Mouse (Mus musculus): Measurements from ENCODE around the gene Oosp2. TPM values are rescaled to one million over a fixed set of nuclear protein-coding genes. Genes with fewer than 3 reads are reported as not detected.

Gene Oosp2
- polyA plus RNA-seq, 1 experiment, result not detected

- Histone ChIP-seq H3K36me3 (ENCODE audit: control insufficient read depth, insufficient read depth, low read length) (no peaks in the 10 kb centered on the region), H3K27ac (ENCODE audit: control insufficient read depth, insufficient read depth, low read length) (no peak overlapping the region), H3K4me3 (ENCODE audit: control insufficient read depth, insufficient read depth, low read length) (no peak overlapping the region), H3K27me3 (ENCODE audit: control insufficient read depth, insufficient read depth, low read length) (no peaks in the 10 kb centered on the region), H3K4me1 (replicated peaks; ENCODE audit: control insufficient read depth, insufficient read depth, low read length) (no peaks in the 10 kb centered on the region)
- 40% methylated on average over 2 of the region's 2 CpGs for WGBS
- no peak for TF ChIP-seq CTCF (IDR thresholded peaks at IDR 0.05; ENCODE audit: borderline replicate concordance, control insufficient read depth, extremely low read depth, insufficient read depth, low read length, poor library complexity)
- no peak for TF ChIP-seq POLR2A (IDR thresholded peaks at IDR 0.05; ENCODE audit: control insufficient read depth, extremely low read depth, insufficient read depth, low read length, poor library complexity)
- DNase-seq, result no peak
These were observed 48.1 kb downstream of the Oosp2 start for GRCm38 (mm10) chr19:11612293-11612692.

GRCm38 (mm10) chr19:11611541-11611945 is 48.8 kb downstream of the Oosp2 start:
- no peak for DNase-seq
- H3K27ac ChIP-seq (ENCODE audit: control insufficient read depth, insufficient read depth, low read length), result no peak overlapping the region
- H3K36me3 ChIP-seq (ENCODE audit: control insufficient read depth, insufficient read depth, low read length), result no peaks in the 10 kb centered on the region
- 6% methylated on average over 6 of the region's 6 CpGs for WGBS
- no peaks in the 10 kb centered on the region for H3K4me1 ChIP-seq (replicated peaks; ENCODE audit: control insufficient read depth, insufficient read depth, low read length)
- no peaks in the 10 kb centered on the region for H3K27me3 ChIP-seq (ENCODE audit: control insufficient read depth, insufficient read depth, low read length)
- no peak overlapping the region for H3K4me3 ChIP-seq (ENCODE audit: control insufficient read depth, insufficient read depth, low read length)
- TF ChIP-seq CTCF (IDR thresholded peaks at IDR 0.05; ENCODE audit: borderline replicate concordance, control insufficient read depth, extremely low read depth, insufficient read depth, low read length, poor library complexity) (no peak), POLR2A (IDR thresholded peaks at IDR 0.05; ENCODE audit: control insufficient read depth, extremely low read depth, insufficient read depth, low read length, poor library complexity) (no peak)

- DNase-seq, result peak; percentile 50
- H3K27ac ChIP-seq (ENCODE audit: control insufficient read depth, insufficient read depth, low read length), result no peak overlapping the region
- no peaks in the 10 kb centered on the region for H3K36me3 ChIP-seq (ENCODE audit: control insufficient read depth, insufficient read depth, low read length)
- H3K4me3 ChIP-seq (ENCODE audit: control insufficient read depth, insufficient read depth, low read length), result no peak overlapping the region
- TF ChIP-seq POLR2A (IDR thresholded peaks at IDR 0.05; ENCODE audit: control insufficient read depth, extremely low read depth, insufficient read depth, low read length, poor library complexity), result no peak
- TF ChIP-seq CTCF (IDR thresholded peaks at IDR 0.05; ENCODE audit: borderline replicate concordance, control insufficient read depth, extremely low read depth, insufficient read depth, low read length, poor library complexity), result no peak
- no peaks in the 10 kb centered on the region for H3K27me3 ChIP-seq (ENCODE audit: control insufficient read depth, insufficient read depth, low read length)
- 0% methylated on average over 1 of the region's 1 CpGs for WGBS
- H3K4me1 ChIP-seq (replicated peaks; ENCODE audit: control insufficient read depth, insufficient read depth, low read length), result no peaks in the 10 kb centered on the region
These were observed 52.2 kb downstream of the Oosp2 start for GRCm38 (mm10) chr19:11608172-11608571.

- Histone ChIP-seq H3K4me1 (replicated peaks; ENCODE audit: control insufficient read depth, insufficient read depth, low read length) (no peaks in the 10 kb centered on the region), H3K4me3 (ENCODE audit: control insufficient read depth, insufficient read depth, low read length) (no peak within 1 kb of the TSS), H3K27ac (ENCODE audit: control insufficient read depth, insufficient read depth, low read length) (no peak within 1 kb of the TSS), H3K36me3 (ENCODE audit: control insufficient read depth, insufficient read depth, low read length) (no peaks in the 10 kb centered on the region), H3K27me3 (ENCODE audit: control insufficient read depth, insufficient read depth, low read length) (no peaks in the 10 kb centered on the region)
- DNase-seq, result no peak
- 74% methylated on average over 2 of the region's 2 CpGs for WGBS
- TF ChIP-seq POLR2A (IDR thresholded peaks at IDR 0.05; ENCODE audit: control insufficient read depth, extremely low read depth, insufficient read depth, low read length, poor library complexity) (no peak), CTCF (IDR thresholded peaks at IDR 0.05; ENCODE audit: borderline replicate concordance, control insufficient read depth, extremely low read depth, insufficient read depth, low read length, poor library complexity) (no peak)
These were observed 55.8 kb downstream of the Oosp2 start, which contains the start of gene Ms4a6d for GRCm38 (mm10) chr19:11604603-11605002. Gene Ms4a6d, minus strand, starts transcription at chr19:11604849.

- peak; percentile 67 for DNase-seq
- H3K4me3 ChIP-seq (ENCODE audit: control insufficient read depth, insufficient read depth, low read length), result no peak overlapping the region
- 88% methylated on average over 2 of the region's 2 CpGs for WGBS
- TF ChIP-seq CTCF (IDR thresholded peaks at IDR 0.05; ENCODE audit: borderline replicate concordance, control insufficient read depth, extremely low read depth, insufficient read depth, low read length, poor library complexity), result no peak
- TF ChIP-seq POLR2A (IDR thresholded peaks at IDR 0.05; ENCODE audit: control insufficient read depth, extremely low read depth, insufficient read depth, low read length, poor library complexity), result no peak
- no peak overlapping the region for H3K27ac ChIP-seq (ENCODE audit: control insufficient read depth, insufficient read depth, low read length)
- H3K36me3 ChIP-seq (ENCODE audit: control insufficient read depth, insufficient read depth, low read length), result no peaks in the 10 kb centered on the region
- H3K27me3 ChIP-seq (ENCODE audit: control insufficient read depth, insufficient read depth, low read length), result no peaks in the 10 kb centered on the region
- H3K4me1 ChIP-seq (replicated peaks; ENCODE audit: control insufficient read depth, insufficient read depth, low read length), result no peaks in the 10 kb centered on the region
These were observed 58.3 kb downstream of the Oosp2 start for GRCm38 (mm10) chr19:11602026-11602425.

- Histone ChIP-seq H3K27ac (ENCODE audit: control insufficient read depth, insufficient read depth, low read length) (no peak overlapping the region), H3K4me1 (replicated peaks; ENCODE audit: control insufficient read depth, insufficient read depth, low read length) (no peaks in the 10 kb centered on the region), H3K27me3 (ENCODE audit: control insufficient read depth, insufficient read depth, low read length) (no peaks in the 10 kb centered on the region), H3K4me3 (ENCODE audit: control insufficient read depth, insufficient read depth, low read length) (no peak overlapping the region), H3K36me3 (ENCODE audit: control insufficient read depth, insufficient read depth, low read length) (no peaks in the 10 kb centered on the region)
- DNase-seq, result no peak
- 91% methylated on average over 3 of the region's 3 CpGs for WGBS
- TF ChIP-seq POLR2A (IDR thresholded peaks at IDR 0.05; ENCODE audit: control insufficient read depth, extremely low read depth, insufficient read depth, low read length, poor library complexity) (no peak), CTCF (IDR thresholded peaks at IDR 0.05; ENCODE audit: borderline replicate concordance, control insufficient read depth, extremely low read depth, insufficient read depth, low read length, poor library complexity) (no peak)
These were observed 59.0 kb downstream of the Oosp2 start for GRCm38 (mm10) chr19:11601349-11601748.

Other genes with a start within 250 kb of the Oosp2 start
- gene Ms4a4b, start 217.0 kb downstream of the Oosp2 start, polyA plus RNA-seq (2012; rRNA removed), result 43.9 and 57.3 TPM in 2 replicates
- gene Ms4a6c, start 191.2 kb downstream of the Oosp2 start, polyA plus RNA-seq (2012; rRNA removed), result 4.5 and 6.2 TPM in 2 replicates
- 5.2 and 6.3 TPM in 2 replicates for gene Gm8369, start 174.6 kb downstream of the Oosp2 start, polyA plus RNA-seq (2012; rRNA removed)
- 41.7 and 46.9 TPM in 2 replicates for gene Ms4a6b, start 144.0 kb downstream of the Oosp2 start, polyA plus RNA-seq (2012; rRNA removed)
- gene Ms4a4d, start 123.8 kb downstream of the Oosp2 start, polyA plus RNA-seq (2012; rRNA removed), result 2.1 and 4.0 TPM in 2 replicates
- gene Ms4a6d, start 55.7 kb downstream of the Oosp2 start, polyA plus RNA-seq (2012; rRNA removed), result 4.2 and 9.4 TPM in 2 replicates
- gene Ms4a2, start 36.8 kb downstream of the Oosp2 start, polyA plus RNA-seq (2012; rRNA removed), result not detected in 2 replicates
- 0.59 and 0.80 TPM in 2 replicates for gene Ms4a3, start 19.7 kb downstream of the Oosp2 start, polyA plus RNA-seq (2012; rRNA removed)
- 0.11 and 0.84 TPM in 2 replicates for gene Oosp1, start 30.6 kb upstream of the Oosp2 start, polyA plus RNA-seq (2012; rRNA removed)
- gene Oosp3, start 36.5 kb upstream of the Oosp2 start, polyA plus RNA-seq (2012; rRNA removed), result not detected in 2 replicates
- 0.08 and 0.18 TPM in 2 replicates for gene Gif, start 87.0 kb upstream of the Oosp2 start, polyA plus RNA-seq (2012; rRNA removed)
- gene Mrpl16, start 109.8 kb upstream of the Oosp2 start, polyA plus RNA-seq (2012; rRNA removed), result 8.9 and 10.6 TPM in 2 replicates
- 2.2 and 2.4 TPM in 2 replicates for gene Stx3, start 158.8 kb upstream of the Oosp2 start, polyA plus RNA-seq (2012; rRNA removed)
- not detected in 2 replicates for gene Olfr1417, start 178.7 kb upstream of the Oosp2 start, polyA plus RNA-seq (2012; rRNA removed)
- not detected in 2 replicates for gene Olfr1418, start 200.5 kb upstream of the Oosp2 start, polyA plus RNA-seq (2012; rRNA removed)
- gene Olfr1419, start 214.5 kb upstream of the Oosp2 start, polyA plus RNA-seq (2012; rRNA removed), result 0.11 TPM in 1 of 2 replicates, not detected in the other
- not detected in 2 replicates for gene Olfr1420, start 226.0 kb upstream of the Oosp2 start, polyA plus RNA-seq (2012; rRNA removed)